Mouse (Mus musculus) cortical plate, adult 2 months (tissue): Measurements from ENCODE around the gene Pde6h.

Source experiments
- CTCF ChIP-seq: fragments of 200-500 bp; IDR thresholded peaks from 2 replicates; pipeline ENCODE4 v1.5.1; 2011; ENCODE audit warnings: mild to moderate bottlenecking, control low read depth, low read length; ENCODE audit not compliant: insufficient read depth; ENCODE audit errors: extremely low read depth
- POLR2A ChIP-seq: fragments of 200-500 bp; IDR thresholded peaks from 2 replicates; pipeline ENCODE4 v1.6.1; 2011; ENCODE audit warnings: mild to moderate bottlenecking, low read length, control low read depth; ENCODE audit not compliant: insufficient read depth; ENCODE audit errors: extremely low read depth

- no peak for TF ChIP-seq POLR2A
- no peak for TF ChIP-seq CTCF
Observed at GRCm38 (mm10) chr6:136982581-136982980, 58.9 kb downstream of the Pde6h start.
